Comparison of ENCODE assay signal across 14 mouse cellular contexts in genomic region chr3:62394284-62394683, GRCm38 (mm10). TPM values are rescaled to one million over a fixed set of nuclear protein-coding genes. Genes with fewer than 3 reads are reported as not detected.
DNase-seq lines count a peak whose midpoint lies in the region; ATAC-seq and TF ChIP-seq lines count a peak whose summit lies in the region.
"Had no signal": no experiment of that assay in that cellular context is flagged by ENCODE, and none has a peak within 500 bp of the region (broad histone marks: within the 10 kb centered on the region; RNA-seq: fewer than 3 reads in every experiment).

No protein-coding gene starts in this region.

- TF ChIP-seq POLR2A in cerebellum, adult 2 months (IDR thresholded peaks at IDR 0.05; ENCODE audit: borderline replicate concordance, insufficient read depth, low read length): no peak

- DNase-seq in hindbrain, embryonic 11.5 days (ENCODE audit: low spot score): peak; percentile 54
- no peak for DNase-seq in hindbrain, embryonic 14.5 days (ENCODE audit: low spot score)
- peak; percentile 26 for DNase-seq in neural tube, embryonic 10.5 days (ENCODE audit: extremely low spot score, low spot score)
- DNase-seq in hindbrain, postnatal 0 days (ENCODE audit: low spot score): peak; percentile 30
- no peak for DNase-seq in cerebellum, adult 2 months
- no peak for DNase-seq in left cerebral cortex, postnatal 14 days (ENCODE audit: low spot score in 2 of 2)
- DNase-seq: adrenal gland, adult 8-10 months; cerebellum, postnatal 10 days had no signal

- H3K27me3 ChIP-seq in hindbrain, embryonic 11.5 days (ENCODE audit: control insufficient read depth, insufficient read depth, low read length): no peaks in the 10 kb centered on the region
- H3K27me3 ChIP-seq in hindbrain, embryonic 14.5 days (ENCODE audit: control insufficient read depth, insufficient read depth, low read length): no peaks in the 10 kb centered on the region
- H3K27me3 ChIP-seq in neural tube, embryonic 15.5 days (replicated peaks): no peaks in the 10 kb centered on the region
- no peaks in the 10 kb centered on the region for H3K27me3 ChIP-seq in hindbrain, postnatal 0 days (ENCODE audit: insufficient read depth, low read length)
- no peaks in the 10 kb centered on the region for H3K27me3 ChIP-seq in stomach, embryonic 15.5 days (replicated peaks)
- no peaks in the 10 kb centered on the region for H3K27me3 ChIP-seq in cerebellum, adult 2 months (ENCODE audit: control insufficient read depth, insufficient read depth, low read length)
- H3K27me3 ChIP-seq: embryonic facial prominence, embryonic 15.5 days had no signal

- H3K9me3 ChIP-seq in hindbrain, embryonic 11.5 days (ENCODE audit: control insufficient read depth, low read length): no peaks in the 10 kb centered on the region
- no peaks in the 10 kb centered on the region for H3K9me3 ChIP-seq in hindbrain, embryonic 14.5 days (ENCODE audit: control insufficient read depth, low read length)
- no peaks in the 10 kb centered on the region for H3K9me3 ChIP-seq in neural tube, embryonic 15.5 days (replicated peaks)
- no peaks in the 10 kb centered on the region for H3K9me3 ChIP-seq in hindbrain, postnatal 0 days (ENCODE audit: low read length)
- H3K9me3 ChIP-seq in stomach, embryonic 15.5 days: no peaks in the 10 kb centered on the region
- H3K9me3 ChIP-seq: embryonic facial prominence, embryonic 15.5 days; G1E had no signal

- peak; percentile 71 for ATAC-seq in hindbrain, embryonic 11.5 days (ENCODE audit: low FRiP score)
- ATAC-seq in hindbrain, embryonic 14.5 days (ENCODE audit: low FRiP score): no peak
- ATAC-seq in neural tube, embryonic 15.5 days (ENCODE audit: low FRiP score): no peak
- peak; percentile 61; the same call in 1 of the 2 replicates for ATAC-seq in hindbrain, postnatal 0 days
- ATAC-seq in stomach, embryonic 15.5 days (ENCODE audit: insufficient read depth, low FRiP score, low read depth): no peak

- TF ChIP-seq CTCF in hindbrain, postnatal 0 days (IDR thresholded peaks at IDR 0.05; ENCODE audit: low read depth): no peak
- no peak for TF ChIP-seq CTCF in cerebellum, adult 2 months (IDR thresholded peaks at IDR 0.05; ENCODE audit: borderline replicate concordance, insufficient read depth, low read depth, low read length)

- 24% methylated on average over 7 of the region's 7 CpGs for WGBS in hindbrain, embryonic 11.5 days
- 19% methylated on average over 7 of the region's 7 CpGs for WGBS in hindbrain, embryonic 14.5 days
- whole genome bisulfite sequencing in neural tube, embryonic 15.5 days: 22% methylated on average over 7 of the region's 7 CpGs
- WGBS in hindbrain, postnatal 0 days: 24% methylated on average over 7 of the region's 7 CpGs
- WGBS in stomach, embryonic 15.5 days: 75% methylated on average over 7 of the region's 7 CpGs
- 29% methylated on average over 7 of the region's 7 CpGs for WGBS in cerebellum, adult 2 months

- no peaks in the 10 kb centered on the region for H3K4me1 ChIP-seq in hindbrain, embryonic 11.5 days (replicated peaks; ENCODE audit: control insufficient read depth, insufficient read depth, low read length)
- H3K4me1 ChIP-seq in hindbrain, embryonic 14.5 days (replicated peaks; ENCODE audit: control insufficient read depth, insufficient read depth, low read length): peaks cover 4% of the 10 kb centered on the region; the same call in 1 of the 2 replicates
- peaks cover 8% of the 10 kb centered on the region; the same call in 1 of the 2 replicates for H3K4me1 ChIP-seq in neural tube, embryonic 15.5 days
- H3K4me1 ChIP-seq in hindbrain, postnatal 0 days (ENCODE audit: insufficient read depth, low read length): 0 out of 2 replicates have a peak, but pooled peaks cover 3% of the 10 kb centered on the region
- H3K4me1 ChIP-seq in stomach, embryonic 15.5 days: peaks cover 6% of the 10 kb centered on the region; the same call in 1 of the 2 replicates
- no peaks in the 10 kb centered on the region for H3K4me1 ChIP-seq in cerebellum, adult 2 months (ENCODE audit: control insufficient read depth, insufficient read depth, low read length)

- intact Hi-C loops in left cerebral cortex, postnatal 14 days (cut with DNase I): no loop called here

- H3K4me3 ChIP-seq in hindbrain, embryonic 11.5 days (ENCODE audit: low read depth, low read length): no peak overlapping the region
- H3K4me3 ChIP-seq in hindbrain, embryonic 14.5 days (replicated peaks; ENCODE audit: low read length): no peak overlapping the region
- no peak overlapping the region for H3K4me3 ChIP-seq in neural tube, embryonic 15.5 days (replicated peaks)
- no peak overlapping the region for H3K4me3 ChIP-seq in hindbrain, postnatal 0 days (ENCODE audit: low read length)
- H3K4me3 ChIP-seq in stomach, embryonic 15.5 days (replicated peaks): no peak overlapping the region
- H3K4me3 ChIP-seq in cerebellum, adult 2 months (replicated peaks; ENCODE audit: insufficient read depth, low read depth, low read length): no peak overlapping the region
- H3K4me3 ChIP-seq: embryonic facial prominence, embryonic 15.5 days had no signal

- no peak overlapping the region for H3K4me2 ChIP-seq in hindbrain, embryonic 11.5 days (replicated peaks; ENCODE audit: low read depth, low read length)
- H3K4me2 ChIP-seq in hindbrain, embryonic 14.5 days (replicated peaks): no peak overlapping the region
- H3K4me2 ChIP-seq in neural tube, embryonic 15.5 days: no peak overlapping the region
- H3K4me2 ChIP-seq in hindbrain, postnatal 0 days (ENCODE audit: low read depth, low read length): no peak overlapping the region
- no peak overlapping the region for H3K4me2 ChIP-seq in stomach, embryonic 15.5 days
- H3K4me2 ChIP-seq: embryonic facial prominence, embryonic 15.5 days had no signal

- no peak overlapping the region for H3K27ac ChIP-seq in hindbrain, embryonic 11.5 days (ENCODE audit: low read depth, low read length)
- no peak overlapping the region for H3K27ac ChIP-seq in hindbrain, embryonic 14.5 days
- no peak overlapping the region for H3K27ac ChIP-seq in neural tube, embryonic 15.5 days (replicated peaks)
- no peak overlapping the region for H3K27ac ChIP-seq in hindbrain, postnatal 0 days
- H3K27ac ChIP-seq in stomach, embryonic 15.5 days: 0 out of 2 replicates have a peak overlapping the region, but pooled peaks have one; percentile 37
- no peak overlapping the region for H3K27ac ChIP-seq in cerebellum, adult 2 months (ENCODE audit: insufficient read depth, low read length)
- H3K27ac ChIP-seq: embryonic facial prominence, embryonic 15.5 days; liver, embryonic 14.5 days had no signal

- no peak overlapping the region for H3K9ac ChIP-seq in hindbrain, embryonic 11.5 days (ENCODE audit: low read depth, low read length)
- no peak overlapping the region for H3K9ac ChIP-seq in hindbrain, embryonic 14.5 days
- no peak overlapping the region for H3K9ac ChIP-seq in neural tube, embryonic 15.5 days (replicated peaks)
- no peak overlapping the region for H3K9ac ChIP-seq in hindbrain, postnatal 0 days (replicated peaks; ENCODE audit: low read length)
- H3K9ac ChIP-seq in stomach, embryonic 15.5 days: no peak overlapping the region
- H3K9ac ChIP-seq: embryonic facial prominence, embryonic 15.5 days; liver, embryonic 14.5 days had no signal

- H3K36me3 ChIP-seq in hindbrain, embryonic 11.5 days (ENCODE audit: control insufficient read depth, insufficient read depth, low read length): no peaks in the 10 kb centered on the region
- H3K36me3 ChIP-seq in hindbrain, embryonic 14.5 days (replicated peaks; ENCODE audit: control insufficient read depth, insufficient read depth): no peaks in the 10 kb centered on the region
- H3K36me3 ChIP-seq in neural tube, embryonic 15.5 days: no peaks in the 10 kb centered on the region
- no peaks in the 10 kb centered on the region for H3K36me3 ChIP-seq in hindbrain, postnatal 0 days (ENCODE audit: insufficient read depth, low read length)
- no peaks in the 10 kb centered on the region for H3K36me3 ChIP-seq in stomach, embryonic 15.5 days
- H3K36me3 ChIP-seq: embryonic facial prominence, embryonic 15.5 days; G1E had no signal

RNA-seq across cellular contexts. Expression of gene Arhgef26, which starts 56.1 kb away (rescaled TPM):
- 7.4 and 9.1 TPM in 2 replicates for polyA plus RNA-seq in hindbrain, embryonic 11.5 days (2014; fragmentation: Nextera tagmentation; extraction: Ambion mirVana)
- 11.3 and 11.7 TPM in 2 replicates for polyA plus RNA-seq in hindbrain, embryonic 14.5 days (2014; fragmentation: Nextera tagmentation; extraction: Ambion mirVana)
- 13.9 and 14.7 TPM in 2 replicates for polyA plus RNA-seq in neural tube, embryonic 15.5 days (2015; fragmentation: Nextera tagmentation; extraction: Ambion mirVana)
- 31.3 TPM in 2 replicates for total RNA-seq in hindbrain, postnatal 0 days (2014; rRNA removed)
- 21.7 and 23.1 TPM in 2 replicates for polyA plus RNA-seq in hindbrain, postnatal 0 days (2015; fragmentation: Nextera tagmentation; extraction: Ambion mirVana)
- polyA plus RNA-seq in stomach, embryonic 15.5 days (2015; fragmentation: Nextera tagmentation; extraction: Ambion mirVana): 15.9 and 17.5 TPM in 2 replicates
- 26.1 and 26.9 TPM in 2 replicates for polyA plus RNA-seq in cerebellum, adult 2 months (2012; rRNA removed)
- total RNA-seq in left cerebral cortex, postnatal 14 days (2021): 10 to 100 TPM; 23.3 to 24.1 TPM
- total RNA-seq: granulocyte monocyte progenitor cell, adult 5-6 weeks had no signal
- polyA plus RNA-seq: G1E had no signal

Comparison
In these comparisons a context has a peak if more than half of its experiments do, and no peak if none do; other contexts are left out.
1. ATAC-seq: peak in hindbrain, embryonic 11.5 days (single experiment) and hindbrain, postnatal 0 days (single experiment); none in hindbrain, embryonic 14.5 days (single experiment), neural tube, embryonic 15.5 days (single experiment) and stomach, embryonic 15.5 days (single experiment).
2. DNase-seq: peak in hindbrain, embryonic 11.5 days (single experiment), neural tube, embryonic 10.5 days (single experiment) and hindbrain, postnatal 0 days (single experiment); none in hindbrain, embryonic 14.5 days (single experiment), cerebellum, adult 2 months (0 of 2) and left cerebral cortex, postnatal 14 days (0 of 2).